Mouse (Mus musculus): ENCODE data around the gene Nebl.

Gene Nebl

GRCm38 (mm10) chr2:17705426-17705825 lies 25.8 kb downstream of the Nebl start:
- DNase-seq, result no peak

- DNase-seq, result no peak
Observed at GRCm38 (mm10) chr2:17703170-17703512, 28.1 kb downstream of the Nebl start.

GRCm38 (mm10) chr2:17702481-17703169 lies 28.6 kb downstream of the Nebl start:
- no peak for DNase-seq

GRCm38 (mm10) chr2:17698161-17699087 lies 32.8 kb downstream of the Nebl start:
- DNase-seq, result no peak

- DNase-seq, result no peak
Observed at GRCm38 (mm10) chr2:17692926-17693325, 38.3 kb downstream of the Nebl start.

- no peak for DNase-seq
Observed at GRCm38 (mm10) chr2:17690264-17690663, 41.0 kb downstream of the Nebl start.

- DNase-seq, result no peak
Observed at GRCm38 (mm10) chr2:17687141-17687540, 44.1 kb downstream of the Nebl start.

- no peak for DNase-seq
Observed at GRCm38 (mm10) chr2:17683326-17684040, 47.8 kb downstream of the Nebl start.

- DNase-seq, result no peak
Observed at GRCm38 (mm10) chr2:17672156-17672555, 59.1 kb downstream of the Nebl start.

- no peak for DNase-seq
Observed at GRCm38 (mm10) chr2:17671566-17671965, 59.7 kb downstream of the Nebl start.

GRCm38 (mm10) chr2:17669953-17670352 lies 61.3 kb downstream of the Nebl start:
- DNase-seq, result peak; percentile 23

GRCm38 (mm10) chr2:17669000-17669399 lies 62.3 kb downstream of the Nebl start:
- peak; percentile 14 for DNase-seq

GRCm38 (mm10) chr2:17658176-17658575 lies 73.1 kb downstream of the Nebl start:
- no peak for DNase-seq

- no peak for DNase-seq
Observed at GRCm38 (mm10) chr2:17650147-17650834, 81.0 kb downstream of the Nebl start.

- DNase-seq, result no peak
Observed at GRCm38 (mm10) chr2:17649728-17650127, 81.5 kb downstream of the Nebl start.

GRCm38 (mm10) chr2:17644282-17645262 lies 86.7 kb downstream of the Nebl start:
- DNase-seq, result peak; percentile 60

- DNase-seq, result no peak
Observed at GRCm38 (mm10) chr2:17643869-17644268, 87.4 kb downstream of the Nebl start.

GRCm38 (mm10) chr2:17642770-17643169 lies 88.5 kb downstream of the Nebl start:
- DNase-seq, result no peak

GRCm38 (mm10) chr2:17640861-17641260 lies 90.4 kb downstream of the Nebl start:
- DNase-seq, result no peak

- no peak for DNase-seq
Observed at GRCm38 (mm10) chr2:17638631-17639030, 92.6 kb downstream of the Nebl start.

GRCm38 (mm10) chr2:17623931-17624330 lies 107.3 kb downstream of the Nebl start:
- DNase-seq, result no peak

GRCm38 (mm10) chr2:17610259-17610658 lies 121.0 kb downstream of the Nebl start:
- no peak for DNase-seq

Data from right cerebral cortex, postnatal 4 days (tissue).